Mouse (Mus musculus) mesoderm, embryonic 11.5 days (tissue): ENCODE measurements around the gene Atg7.
"Not testable (repeated sequence)": the region's sequence is repeated elsewhere in the genome, so short reads cannot be mapped to it uniquely, and the experiment has no call there.

Experiments used
- DNase-seq: peaks from one replicate; pipeline ENCODE4 v3.0.0-alpha.2; 2012; ENCODE audit warnings: low read depth, low spot score

The Atg7 gene

DNA sequence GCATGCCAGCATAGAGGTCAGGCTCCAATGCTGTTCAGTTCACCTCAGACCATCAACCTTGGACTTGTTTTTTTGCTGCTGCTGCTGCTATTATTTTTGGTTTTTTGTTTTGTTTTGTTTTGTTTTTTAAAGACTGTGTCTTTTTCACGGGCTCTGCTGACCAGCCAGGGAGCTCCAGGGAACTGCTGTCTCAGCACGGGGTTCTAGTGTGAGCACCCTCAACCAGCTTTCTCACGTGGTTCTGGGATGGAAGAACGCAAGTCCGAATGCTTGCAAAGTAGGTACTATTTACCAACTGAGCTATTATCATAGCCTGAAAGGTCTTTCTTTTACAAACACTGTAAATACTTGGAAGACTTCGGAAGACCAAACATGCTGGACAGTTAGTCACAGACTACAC lies 233.6 kb downstream of the Atg7 start:
- no peak for DNase-seq

DNA sequence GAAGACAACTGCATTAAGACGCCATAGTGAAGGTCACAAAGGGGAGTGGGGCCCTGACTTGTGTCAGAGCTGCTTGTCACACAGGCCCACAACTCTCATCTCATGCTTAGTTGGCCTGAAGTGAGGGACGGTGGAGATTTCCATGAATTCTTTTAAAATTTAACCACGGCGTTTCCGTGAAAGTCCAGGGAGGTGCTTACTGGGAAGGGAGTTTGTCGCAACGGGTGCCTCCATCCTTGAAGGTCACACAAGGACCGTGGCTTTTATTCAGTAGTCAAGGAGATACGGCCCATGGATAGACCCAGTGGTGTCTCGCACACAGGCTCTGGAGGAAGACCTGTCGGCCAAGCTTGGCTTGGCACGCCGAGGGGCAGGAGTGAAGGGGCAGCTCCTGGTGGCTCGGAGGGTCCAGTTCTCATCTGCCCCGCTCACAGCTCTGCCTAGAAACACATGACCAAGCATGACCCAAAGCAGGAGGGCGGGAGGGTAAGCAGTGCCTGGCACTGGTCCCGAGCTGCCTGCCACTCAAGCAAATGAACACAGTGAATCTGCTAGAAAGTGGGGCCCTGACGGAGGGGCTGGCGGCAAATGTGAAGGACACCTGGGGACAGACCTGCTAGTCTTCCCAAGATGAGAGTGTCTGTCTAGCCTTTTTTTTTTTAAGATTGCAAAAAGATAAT lies 236.1 kb downstream of the Atg7 start:
- no peak for DNase-seq

DNA sequence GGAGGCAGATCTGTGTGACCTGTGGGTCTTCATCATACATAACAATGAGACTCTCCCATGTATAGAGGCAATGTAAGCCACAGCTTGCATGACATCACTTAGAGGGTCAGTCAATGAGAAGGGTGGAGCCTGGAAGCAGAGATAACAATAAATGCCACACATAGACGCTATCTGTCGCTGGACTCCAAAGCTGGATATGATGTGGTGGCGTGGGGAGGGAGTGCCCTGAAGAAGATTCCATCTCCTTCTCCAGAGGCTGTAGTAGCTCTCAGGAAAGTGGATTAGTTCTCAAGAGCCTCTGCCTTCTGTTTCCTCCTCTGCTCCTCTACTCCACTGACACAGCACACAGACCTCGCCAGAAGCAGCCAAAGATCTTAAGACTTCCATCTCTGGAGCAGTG lies 237.9 kb downstream of the Atg7 start:
- DNase-seq = no peak

DNA sequence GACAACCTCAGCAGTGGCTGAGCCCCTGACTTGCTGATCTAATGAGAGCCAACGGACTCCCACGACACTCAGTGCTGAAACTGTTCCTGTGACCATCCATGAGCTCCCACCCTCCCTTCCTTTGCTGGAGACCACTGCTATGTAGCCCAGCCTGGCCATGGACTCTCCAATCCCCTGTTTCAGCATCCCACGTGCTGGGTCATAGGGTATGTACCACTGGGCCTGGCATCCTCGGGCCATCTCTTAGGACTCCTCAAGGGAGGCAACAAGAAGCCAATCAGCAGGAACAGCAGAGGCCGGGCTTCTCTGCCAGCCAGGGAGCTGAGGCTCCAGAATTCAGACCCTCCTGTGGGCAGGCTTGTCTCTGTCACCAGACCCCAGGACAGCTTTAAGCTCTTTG lies 239.3 kb downstream of the Atg7 start:
- no peak for DNase-seq

DNA sequence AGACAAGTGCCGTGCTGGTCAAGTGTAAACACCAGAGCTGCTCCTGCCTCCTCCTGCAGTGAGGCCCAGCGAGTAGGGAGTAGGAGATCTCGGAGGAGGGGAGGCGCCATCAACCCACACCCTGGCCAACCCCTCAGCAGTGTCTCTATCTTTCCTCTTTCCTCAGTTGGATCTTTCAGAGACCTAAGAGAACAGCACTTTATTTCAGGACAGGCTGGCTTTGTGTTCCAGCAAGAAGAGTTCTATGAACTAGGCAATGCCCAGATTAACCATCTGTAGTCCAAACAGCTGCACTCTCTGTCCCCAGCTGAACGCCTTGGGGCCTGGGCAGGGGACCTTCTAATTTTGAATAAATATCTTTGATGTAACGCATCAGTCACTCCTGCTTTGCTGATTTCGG lies 239.8 kb downstream of the Atg7 start:
- no peak for DNase-seq

DNA sequence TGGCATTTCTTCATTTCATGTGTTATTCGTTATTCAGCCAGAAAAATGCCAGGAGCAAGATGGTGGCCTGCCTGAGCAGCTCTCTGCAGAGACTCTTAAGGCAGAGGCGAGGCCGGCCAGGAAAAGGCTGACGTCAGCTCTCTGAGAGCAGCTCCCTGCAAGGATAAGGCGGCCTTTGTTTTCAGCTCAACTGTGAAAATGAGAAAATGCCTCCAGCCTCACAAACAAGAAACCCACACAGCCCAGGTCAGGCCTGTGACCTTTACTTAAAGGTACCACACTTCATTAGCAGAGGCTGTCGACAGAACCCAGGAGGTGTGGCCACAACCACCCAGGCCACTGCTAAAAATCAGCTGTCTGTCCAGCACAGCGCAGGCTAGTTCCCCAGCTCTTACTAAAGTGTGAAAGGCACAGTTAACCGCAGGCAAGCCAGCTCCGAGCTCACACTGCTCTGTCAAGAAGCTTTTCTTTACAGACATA lies 240.4 kb downstream of the Atg7 start:
- peak; percentile 92 for DNase-seq

DNA sequence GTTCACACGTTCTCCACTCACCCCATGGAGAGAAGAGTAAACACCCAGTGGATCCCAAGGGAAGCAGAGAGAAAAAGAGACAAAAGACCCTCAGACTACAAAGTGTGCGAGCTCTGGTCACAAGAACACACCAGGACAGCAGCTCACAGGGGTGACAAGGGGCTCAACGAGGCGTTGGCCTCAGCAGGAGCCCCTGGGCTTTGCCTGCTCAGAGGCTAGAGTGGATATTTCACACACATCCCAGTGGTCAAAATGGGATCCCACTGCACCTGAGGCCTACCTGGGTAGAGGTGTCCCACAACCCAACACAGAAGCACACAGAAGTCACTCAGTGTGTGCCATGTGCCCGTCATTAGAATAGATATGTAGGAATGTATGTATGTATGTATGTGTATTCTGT lies 242.2 kb downstream of the Atg7 start:
- DNase-seq = no peak

DNA sequence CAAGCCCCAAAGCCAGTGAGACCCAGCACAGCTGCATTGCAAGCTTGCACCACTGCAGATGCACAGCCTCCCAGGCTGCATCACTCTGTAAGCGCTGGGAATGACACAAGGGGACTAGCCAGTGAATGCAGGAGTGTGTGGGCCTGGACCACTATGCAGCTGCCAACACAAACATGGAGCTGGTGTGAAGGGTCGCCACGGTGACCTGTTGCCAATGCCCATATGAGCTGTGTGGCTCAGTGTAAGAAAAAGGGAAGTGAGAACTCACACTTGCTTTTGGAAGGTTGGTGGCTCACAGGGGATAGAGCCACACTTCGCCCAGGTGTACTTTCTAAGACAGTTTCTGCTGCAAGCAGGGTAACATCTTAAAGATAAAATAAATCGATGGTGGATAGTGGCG lies 243.1 kb downstream of the Atg7 start:
- no peak for DNase-seq

DNA sequence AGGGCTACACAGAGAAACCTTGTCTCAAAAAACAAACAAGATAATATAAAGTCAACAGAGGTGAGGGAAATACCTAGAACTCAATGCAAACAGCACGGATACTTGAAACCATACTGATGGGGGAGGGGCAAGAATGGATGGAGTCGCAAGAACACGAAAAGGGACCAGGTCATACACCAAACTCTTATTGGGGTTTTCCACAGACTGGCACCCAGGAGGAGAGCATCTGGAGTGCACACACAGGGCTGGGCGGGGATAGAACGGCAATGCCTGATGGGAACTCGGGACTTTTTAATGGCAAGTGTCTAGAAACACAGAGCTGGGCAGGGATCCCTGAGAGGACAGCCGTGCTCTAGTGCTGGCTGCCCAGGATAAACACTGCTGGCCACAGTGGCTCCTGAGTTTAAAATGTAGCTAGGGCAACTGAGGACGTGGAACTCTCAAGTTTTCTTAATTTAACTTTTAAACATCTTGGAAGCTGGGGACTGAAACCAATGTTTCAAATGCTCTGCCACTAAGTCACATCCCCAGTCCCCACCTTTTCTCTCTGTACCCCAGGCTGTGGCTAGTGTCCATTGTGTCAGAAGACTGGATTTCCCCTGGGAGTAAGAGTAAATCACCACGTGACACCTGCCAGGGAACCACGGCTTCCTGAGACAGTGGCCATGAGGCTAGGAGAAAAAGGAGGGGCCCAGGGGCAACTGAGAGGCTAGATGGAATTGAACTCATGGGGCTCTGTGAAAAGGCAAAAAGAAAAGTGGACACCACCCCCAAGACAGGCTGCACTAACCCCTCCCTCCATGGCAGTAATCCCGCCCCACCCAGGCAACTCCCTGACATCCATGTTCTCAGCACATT lies 243.8 kb downstream of the Atg7 start:
- DNase-seq = no peak

DNA sequence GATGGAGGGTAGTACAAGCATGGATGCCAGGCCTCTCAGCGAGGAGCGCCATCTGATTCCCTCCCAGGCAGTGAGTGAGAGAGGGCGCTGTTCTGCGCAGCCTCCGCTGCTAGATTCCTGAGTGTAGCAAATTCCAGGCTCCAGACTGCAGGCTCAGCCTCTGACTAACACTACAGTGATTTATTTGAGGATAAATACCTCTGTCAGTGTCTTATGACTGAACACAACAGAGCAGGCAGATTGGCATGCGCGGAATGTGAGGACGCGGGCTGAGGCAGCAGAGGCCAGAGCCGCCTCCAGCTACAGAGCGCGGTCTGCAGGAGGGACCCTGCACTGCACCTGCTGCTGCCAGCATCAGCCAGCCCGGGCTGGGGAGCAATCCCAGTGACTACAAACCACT lies 246.0 kb downstream of the Atg7 start:
- DNase-seq = peak; percentile 94

DNA sequence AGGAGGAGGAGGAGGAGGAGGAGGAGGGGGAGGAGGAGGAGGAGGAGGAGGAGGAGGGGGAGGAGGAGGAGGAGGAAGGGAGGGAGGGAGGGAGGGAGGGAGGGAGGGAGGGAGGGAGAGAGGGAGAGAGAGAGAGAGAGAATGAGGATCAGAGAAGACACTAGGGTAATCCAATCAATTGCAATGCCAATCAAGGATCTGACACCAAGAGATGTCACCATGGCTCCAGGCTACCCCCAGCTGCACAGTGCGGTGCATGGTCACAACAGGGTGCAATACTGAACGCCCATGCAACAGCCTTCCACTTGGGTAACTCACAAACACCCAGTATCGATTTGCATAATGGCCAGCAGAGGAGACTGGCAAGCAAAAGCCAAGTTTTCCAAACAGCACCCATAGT lies 247.1 kb downstream of the Atg7 start:
- DNase-seq = not testable (repeated sequence)

DNA sequence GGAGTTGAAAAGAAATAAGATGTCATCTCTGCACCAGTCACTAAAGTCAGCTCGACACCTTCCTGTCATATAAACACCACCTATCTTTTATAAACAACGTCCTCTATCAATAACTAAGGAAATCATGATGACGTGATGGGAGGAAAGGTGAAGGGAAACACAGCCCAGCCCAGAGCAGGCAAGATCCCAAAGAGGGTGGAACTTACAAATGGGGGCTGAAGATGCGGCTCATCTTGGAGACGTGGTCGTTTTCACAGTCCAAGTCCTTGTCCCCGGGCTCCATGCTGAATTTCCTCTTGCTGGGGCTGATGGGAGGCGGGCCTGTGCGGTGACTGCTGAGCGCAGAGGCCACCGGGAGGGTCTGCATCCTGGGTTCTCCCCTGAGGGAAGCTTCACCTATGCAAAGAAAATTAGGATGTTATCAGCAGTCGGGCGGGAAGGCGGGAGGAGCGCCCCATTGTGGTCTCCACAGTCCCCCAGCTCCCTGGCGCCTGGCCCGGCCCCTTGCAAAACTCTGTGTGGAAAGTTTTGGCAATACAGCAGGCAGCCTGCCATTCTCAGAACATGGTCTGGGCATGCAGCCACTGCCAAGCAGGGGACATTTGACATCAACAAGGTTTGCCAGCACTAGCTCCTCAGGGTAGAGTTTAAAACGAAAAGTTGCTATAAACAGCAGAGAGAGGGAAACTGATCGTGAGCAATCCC lies 247.7 kb downstream of the Atg7 start:
- DNase-seq = no peak

DNA sequence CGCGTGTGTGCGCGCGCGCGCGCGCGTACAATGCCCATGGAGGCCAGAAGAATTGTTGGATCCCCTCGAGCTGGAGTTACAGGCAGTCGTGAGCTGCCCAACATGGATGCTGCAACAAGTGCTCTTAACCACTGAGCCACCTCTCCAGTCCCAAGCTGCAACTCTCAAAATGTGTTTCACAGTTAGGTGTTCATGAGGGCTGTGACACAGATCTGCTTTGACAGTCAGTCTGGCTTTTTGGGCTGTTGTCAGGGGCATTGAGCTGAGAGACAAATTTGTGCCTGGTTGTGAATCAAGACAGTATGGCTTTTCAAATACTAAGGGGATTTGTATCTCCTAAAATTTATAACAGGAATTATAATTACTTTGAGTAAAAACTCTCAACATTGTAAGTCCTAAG lies 248.4 kb downstream of the Atg7 start:
- DNase-seq = no peak

DNA sequence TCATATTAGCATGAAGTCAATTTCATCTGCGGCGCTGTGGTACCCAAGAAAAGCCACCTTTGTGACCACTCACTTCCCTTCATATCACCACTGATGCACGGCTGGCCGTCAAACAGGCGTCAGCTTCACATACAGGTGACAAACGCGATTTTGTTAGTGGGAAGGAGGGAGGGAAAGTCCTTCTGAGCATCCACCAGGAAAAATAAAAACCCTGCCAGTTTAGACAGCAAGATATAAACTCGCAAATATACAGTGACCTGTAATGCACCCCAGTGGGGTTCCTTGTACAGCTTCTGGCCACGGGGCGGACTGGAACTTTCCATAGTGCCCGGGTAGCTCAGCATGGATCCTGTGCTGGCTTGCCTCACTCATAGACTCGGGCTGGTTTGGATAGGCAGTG lies 248.9 kb downstream of the Atg7 start:
- no peak for DNase-seq

DNA sequence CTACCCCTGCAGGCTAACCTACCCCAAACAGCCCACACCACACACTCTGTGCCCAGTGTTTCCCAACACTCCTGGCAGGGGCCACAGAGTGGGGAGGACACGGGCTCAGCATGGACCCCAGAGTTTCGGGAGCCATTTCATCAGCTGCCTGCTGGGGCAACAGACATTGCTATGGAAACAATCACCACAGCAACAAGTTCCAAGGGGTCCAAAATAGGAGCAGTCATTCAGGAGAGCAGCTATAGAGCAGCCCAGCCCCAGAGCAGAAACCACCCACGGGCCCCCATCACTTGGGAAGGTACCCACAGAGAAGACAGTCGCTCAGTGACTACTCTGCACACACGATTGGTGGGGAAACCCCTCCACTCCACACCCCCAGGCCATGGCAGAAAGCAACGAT lies 249.5 kb downstream of the Atg7 start:
- DNase-seq = peak; percentile 73

DNA sequence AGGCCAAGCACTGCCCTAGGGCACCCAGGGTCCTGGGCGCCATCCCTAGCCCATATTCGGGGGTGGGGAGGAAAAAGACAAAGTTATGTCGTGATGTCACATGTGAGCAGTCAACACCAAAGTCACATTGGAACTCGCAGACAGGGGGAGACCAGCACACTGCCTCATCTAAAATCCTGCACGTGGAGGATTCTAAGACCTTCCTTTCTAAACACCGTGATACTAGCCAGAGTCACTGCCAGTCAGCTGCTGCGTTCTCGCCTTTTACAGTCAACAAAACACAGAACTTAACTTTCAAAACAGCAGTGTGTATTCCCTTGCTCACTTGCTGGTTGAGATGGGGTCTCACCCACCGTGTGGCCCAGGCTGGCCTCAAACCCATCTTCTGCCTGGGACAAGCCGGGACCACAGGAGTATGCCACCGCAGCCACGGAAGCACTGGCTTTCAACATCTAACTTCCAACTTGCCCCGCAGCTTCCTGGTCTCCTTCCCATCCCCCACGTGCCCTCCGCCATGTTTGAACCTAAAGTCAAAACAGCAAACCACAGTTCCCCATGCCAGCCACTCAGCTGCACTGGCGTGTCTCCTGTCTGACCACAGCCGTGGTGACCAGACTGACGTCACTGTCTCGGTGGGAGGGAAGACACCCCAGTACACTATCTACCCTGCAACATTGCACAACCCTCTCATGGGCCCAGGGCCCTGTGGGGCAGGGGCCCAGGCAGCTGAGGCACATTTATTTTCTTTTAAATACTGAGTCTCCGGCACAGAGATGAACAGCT lies 250.7 kb downstream of the Atg7 start:
- no peak for DNase-seq

DNA sequence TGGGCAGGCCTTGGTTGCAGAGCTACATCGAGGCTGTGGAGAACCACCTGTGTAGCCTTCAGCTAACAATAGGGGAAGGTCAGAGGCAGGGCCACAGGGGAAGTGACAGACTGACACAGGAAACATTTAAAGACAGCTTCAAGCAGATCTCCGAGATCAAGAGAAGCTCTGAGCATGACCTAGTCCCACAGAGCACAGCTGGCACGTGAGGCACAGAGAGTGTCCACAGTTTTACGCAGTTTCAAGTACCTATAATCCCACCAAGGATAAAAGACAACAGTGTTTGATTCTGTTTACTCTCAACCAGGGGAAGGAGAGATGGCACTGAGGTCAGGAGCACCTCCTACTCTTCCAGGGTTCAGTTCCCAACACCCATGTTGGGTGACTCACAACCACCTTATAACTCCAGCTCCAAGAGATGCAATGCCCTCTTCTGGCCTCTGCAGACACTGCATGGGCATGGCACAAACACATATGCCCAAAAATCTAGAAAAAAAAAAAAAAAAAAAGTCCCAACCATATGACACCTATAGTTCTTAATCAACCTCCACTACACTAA lies 251.7 kb downstream of the Atg7 start:
- no peak for DNase-seq

DNA sequence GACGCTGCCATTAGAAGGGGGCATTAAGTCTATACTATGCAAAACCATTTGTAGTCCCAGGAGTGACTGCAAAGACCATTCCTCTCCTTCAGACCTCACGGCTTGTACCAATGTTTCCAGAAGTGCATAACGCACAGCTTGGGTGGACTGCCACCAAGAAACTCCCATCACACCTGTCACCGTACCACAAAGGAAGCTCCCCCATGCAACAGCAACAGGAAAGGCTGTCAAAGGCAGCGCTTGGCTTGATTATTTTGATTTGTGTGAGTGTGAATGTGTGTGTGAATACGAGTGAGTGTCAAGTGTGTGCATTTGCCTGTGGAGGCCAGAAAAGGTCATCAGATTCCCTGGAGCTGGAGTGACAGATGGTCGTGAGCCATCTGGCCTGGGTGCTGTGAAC lies 252.3 kb downstream of the Atg7 start:
- DNase-seq = no peak

DNA sequence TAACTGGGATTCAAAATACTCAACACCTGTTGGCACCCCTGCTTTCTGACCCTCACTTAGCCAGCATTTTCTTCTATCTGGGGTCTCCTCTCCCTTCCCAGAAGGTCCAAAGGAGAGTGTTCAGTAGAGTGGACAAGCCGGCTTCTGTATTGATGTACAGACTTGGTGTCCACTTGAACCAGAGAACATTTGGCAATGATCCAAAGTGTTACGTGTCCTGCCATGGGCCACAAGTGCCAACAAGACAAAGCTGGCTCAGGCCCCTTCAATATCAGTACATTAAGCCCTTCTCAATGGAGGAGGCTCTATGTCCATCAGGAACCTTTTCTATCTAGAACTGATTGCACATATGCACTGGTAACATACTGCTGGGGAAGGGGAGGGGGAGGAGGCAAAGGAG lies 253.4 kb downstream of the Atg7 start:
- DNase-seq = no peak

DNA sequence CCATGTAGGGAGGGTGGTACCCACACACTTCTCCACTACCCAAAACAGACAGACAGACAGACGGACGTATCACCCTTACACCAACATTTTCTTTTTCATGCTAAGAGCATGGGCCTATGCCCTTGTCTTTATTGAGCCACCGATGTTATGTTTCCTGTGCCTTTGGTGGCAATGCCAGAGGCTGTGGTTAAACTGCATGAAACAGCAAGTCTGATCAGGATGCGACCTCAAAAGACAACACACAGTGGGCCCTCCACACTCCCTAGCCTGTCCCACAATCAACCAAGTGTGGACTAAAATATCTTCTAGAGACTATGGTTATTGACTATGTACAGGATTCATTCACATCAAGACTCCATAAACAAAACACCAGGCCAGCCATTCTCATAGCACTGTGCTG lies 256.1 kb downstream of the Atg7 start:
- no peak for DNase-seq

DNA sequence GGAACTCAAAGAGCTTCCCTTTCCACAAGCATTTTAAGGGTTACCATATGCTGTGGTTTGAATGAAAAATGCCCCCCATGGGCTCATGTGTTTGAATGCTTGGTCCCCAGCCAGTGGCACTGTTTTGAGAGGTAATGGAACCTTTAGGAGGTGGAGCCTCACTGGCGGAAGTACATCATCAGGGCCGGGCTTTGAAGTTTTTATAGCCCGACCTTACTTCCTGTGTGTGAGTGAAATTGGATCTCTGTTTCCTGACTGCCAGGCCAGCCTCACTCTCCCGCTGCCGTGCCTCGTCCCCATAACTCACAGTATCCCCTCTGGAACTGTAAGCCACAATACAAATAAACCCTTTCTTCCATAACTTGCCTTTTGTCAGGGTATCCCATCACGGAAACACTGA lies 256.8 kb downstream of the Atg7 start:
- DNase-seq = peak; percentile 77
